Mouse (Mus musculus): ENCODE results near the gene Rhbdl1. TPM values are rescaled to one million over a fixed set of nuclear protein-coding genes. Genes with fewer than 3 reads are reported as not detected.

Rhbdl1 gene
- polyA plus RNA-seq, 1 experiment = 0.67 TPM

- Histone ChIP-seq H3K4me2 (ENCODE audit: low read depth) (peak overlapping the region; percentile 90), H3K4me3 (peak overlapping the region; percentile 65), H3ac (ENCODE audit: control insufficient read depth, insufficient read length) (peak overlapping the region; percentile 19), H3K36me3 (ENCODE audit: control insufficient read depth, insufficient read depth) (no peaks in the 10 kb centered on the region), H3K27me3 (ENCODE audit: control insufficient read depth, insufficient read depth, insufficient read length) (no peaks in the 10 kb centered on the region), H3K79me2 (ENCODE audit: control insufficient read depth, insufficient read depth) (no peaks in the 10 kb centered on the region)
- TF ChIP-seq POLR2AphosphoS2 (IDR thresholded peaks at IDR 0.05; ENCODE audit: insufficient read length, low read depth) (peak; percentile 91), REST (IDR thresholded peaks at IDR 0.05; ENCODE audit: insufficient read depth, insufficient read length) (no peak), POLR2A (IDR thresholded peaks at IDR 0.05; ENCODE audit: insufficient read length, low read depth) (peak; percentile 85), MYOG (IDR thresholded peaks at IDR 0.05; ENCODE audit: control insufficient read depth in 1 of 3, insufficient read depth in 1 of 3, insufficient read length in 2 of 3, low read depth in 2 of 3) (peak in 1 of 3 experiments; percentile 16), MYOD1 (IDR thresholded peaks at IDR 0.05; ENCODE audit: control insufficient read depth in 1 of 3, insufficient read length in 2 of 3, low read depth in 2 of 3) (no peak), TCF3 (IDR thresholded peaks at IDR 0.05; ENCODE audit: insufficient read length, low read depth) (no peak), CEBPB (IDR thresholded peaks at IDR 0.05; ENCODE audit: insufficient read depth, poor library complexity, severe bottlenecking) (no peak), MAX (IDR thresholded peaks at IDR 0.05; ENCODE audit: low read depth) (no peak)
Observed at GRCm38 (mm10) chr17:25791843-25792527, 45.1 kb downstream of the Rhbdl1 start.

- no peak for TF ChIP-seq USF1 (IDR thresholded peaks at IDR 0.05; ENCODE audit: low read depth)
- peak; percentile 12 for TF ChIP-seq POLR2AphosphoS2 (IDR thresholded peaks at IDR 0.05; ENCODE audit: insufficient read length, low read depth)
- Histone ChIP-seq H3K4me2 (ENCODE audit: low read depth) (peak overlapping the region; percentile 90), H3K27me3 (ENCODE audit: control insufficient read depth, insufficient read depth, insufficient read length) (no peaks in the 10 kb centered on the region), H3K36me3 (ENCODE audit: control insufficient read depth, insufficient read depth) (no peaks in the 10 kb centered on the region), H3K4me3 (peak overlapping the region; percentile 65), H3K79me2 (ENCODE audit: control insufficient read depth, insufficient read depth) (no peaks in the 10 kb centered on the region), H3ac (ENCODE audit: control insufficient read depth, insufficient read length) (peak overlapping the region; percentile 19)
Observed at GRCm38 (mm10) chr17:25791320-25791842, 45.7 kb downstream of the Rhbdl1 start.

DNA sequence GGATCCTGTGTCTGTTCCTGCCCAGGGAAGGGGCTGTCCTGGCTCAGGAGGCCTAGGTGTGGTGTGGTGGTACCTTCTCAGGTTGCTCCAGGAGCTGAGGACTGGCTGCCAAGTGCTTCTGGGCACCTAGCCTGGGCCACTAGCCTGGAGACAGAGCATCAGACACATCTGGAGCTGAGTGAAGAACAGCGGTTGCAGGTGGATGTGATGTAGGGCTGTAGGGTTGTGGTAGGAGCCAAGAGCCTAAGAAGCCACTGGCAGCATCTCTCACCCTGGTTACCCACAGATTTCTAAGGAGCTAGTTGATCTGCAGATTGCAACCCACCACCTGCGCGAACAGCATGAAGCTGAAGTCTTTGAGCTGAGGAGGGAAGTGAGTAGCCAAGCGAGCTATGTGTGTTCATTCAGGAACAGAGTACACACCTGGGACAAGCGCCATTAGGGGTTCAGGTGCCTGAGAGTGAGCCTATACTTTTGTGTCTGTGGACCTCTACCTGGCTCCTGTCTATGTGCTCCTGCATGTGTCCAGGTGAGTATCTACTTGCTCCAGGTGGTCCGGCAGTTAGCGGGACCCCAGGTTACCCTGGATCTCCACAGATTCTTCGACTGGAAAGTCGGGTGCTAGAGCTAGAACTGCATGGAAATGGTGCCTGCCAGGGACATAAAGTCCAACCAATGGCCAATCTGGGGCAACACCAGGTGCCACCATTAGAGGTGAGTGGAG lies 50.2 kb downstream of the Rhbdl1 start:
- H3K36me3 ChIP-seq (ENCODE audit: control insufficient read depth, insufficient read depth) = peaks cover 1% of the 10 kb centered on the region
- no peaks in the 10 kb centered on the region for H3K79me2 ChIP-seq (ENCODE audit: control insufficient read depth, insufficient read depth)
- peak; percentile 58 for TF ChIP-seq POLR2AphosphoS2 (IDR thresholded peaks at IDR 0.05; ENCODE audit: insufficient read length, low read depth)
- TF ChIP-seq REST (IDR thresholded peaks at IDR 0.05; ENCODE audit: insufficient read depth, insufficient read length) = no peak
- no peak overlapping the region for H3K4me2 ChIP-seq (ENCODE audit: low read depth)
- no peak overlapping the region for H3K4me3 ChIP-seq
- no peak overlapping the region for H3ac ChIP-seq (ENCODE audit: control insufficient read depth, insufficient read length)
- H3K27me3 ChIP-seq (ENCODE audit: control insufficient read depth, insufficient read depth, insufficient read length) = no peaks in the 10 kb centered on the region

GRCm38 (mm10) chr17:25786280-25786679 lies 50.8 kb downstream of the Rhbdl1 start, which contains the start of gene Ccdc78:
Gene Ccdc78, plus strand, starts transcription at chr17:25786580.
- peaks cover 4% of the 10 kb centered on the region for H3K36me3 ChIP-seq (ENCODE audit: control insufficient read depth, insufficient read depth)
- H3ac ChIP-seq (ENCODE audit: control insufficient read depth, insufficient read length) = peak within 1 kb of the TSS; percentile 0
- TF ChIP-seq MYOD1 (IDR thresholded peaks at IDR 0.05; ENCODE audit: control insufficient read depth in 1 of 3, insufficient read length in 2 of 3, low read depth in 2 of 3) (no peak), REST (IDR thresholded peaks at IDR 0.05; ENCODE audit: insufficient read depth, insufficient read length) (no peak), MAX (IDR thresholded peaks at IDR 0.05; ENCODE audit: low read depth) (no peak), TCF12 (IDR thresholded peaks at IDR 0.05; ENCODE audit: insufficient read depth, poor library complexity, severe bottlenecking) (no peak)
- H3K27me3 ChIP-seq (ENCODE audit: control insufficient read depth, insufficient read depth, insufficient read length) = no peaks in the 10 kb centered on the region
- peak within 1 kb of the TSS; percentile 52 for H3K4me3 ChIP-seq
- peak within 1 kb of the TSS; percentile 97 for H3K4me2 ChIP-seq (ENCODE audit: low read depth)
- H3K79me2 ChIP-seq (ENCODE audit: control insufficient read depth, insufficient read depth) = no peaks in the 10 kb centered on the region

- Histone ChIP-seq H3K27me3 (ENCODE audit: control insufficient read depth, insufficient read depth, insufficient read length) (no peaks in the 10 kb centered on the region), H3ac (ENCODE audit: control insufficient read depth, insufficient read length) (peak within 1 kb of the TSS; percentile 0), H3K4me3 (peak within 1 kb of the TSS; percentile 52), H3K79me2 (ENCODE audit: control insufficient read depth, insufficient read depth) (no peaks in the 10 kb centered on the region), H3K36me3 (ENCODE audit: control insufficient read depth, insufficient read depth) (peaks cover 4% of the 10 kb centered on the region), H3K4me2 (ENCODE audit: low read depth) (peak within 1 kb of the TSS; percentile 97)
- TF ChIP-seq POLR2A (IDR thresholded peaks at IDR 0.05; ENCODE audit: insufficient read length, low read depth) (peak; percentile 85), USF1 (IDR thresholded peaks at IDR 0.05; ENCODE audit: low read depth) (no peak), POLR2AphosphoS2 (IDR thresholded peaks at IDR 0.05; ENCODE audit: insufficient read length, low read depth) (peak; percentile 96), CEBPB (IDR thresholded peaks at IDR 0.05; ENCODE audit: insufficient read depth, poor library complexity, severe bottlenecking) (no peak)
Observed at GRCm38 (mm10) chr17:25785281-25785745, 51.8 kb downstream of the Rhbdl1 start, which contains the start of gene Haghl. Gene Haghl, minus strand, starts transcription at chr17:25785673.

Other genes with a start within 250 kb of the Rhbdl1 start
- gene Gng13, start 120.1 kb downstream of the Rhbdl1 start, polyA plus RNA-seq (2012; fragmentation: generic; extraction: Trizol) = 0.24 TPM
- 7.2 TPM for gene Chtf18, start 109.9 kb downstream of the Rhbdl1 start, polyA plus RNA-seq (2012; fragmentation: generic; extraction: Trizol)
- 13.0 TPM for gene Rpusd1, start 109.6 kb downstream of the Rhbdl1 start, polyA plus RNA-seq (2012; fragmentation: generic; extraction: Trizol)
- gene Mslnl, start 101.3 kb downstream of the Rhbdl1 start, polyA plus RNA-seq (2012; fragmentation: generic; extraction: Trizol) = not detected
- 91.8 TPM for gene Msln, start 82.9 kb downstream of the Rhbdl1 start, polyA plus RNA-seq (2012; fragmentation: generic; extraction: Trizol)
- gene Narfl, start 63.5 kb downstream of the Rhbdl1 start, polyA plus RNA-seq (2012; fragmentation: generic; extraction: Trizol) = 31.4 TPM
- gene Haghl, start 51.6 kb downstream of the Rhbdl1 start, polyA plus RNA-seq (2012; fragmentation: generic; extraction: Trizol) = 29.8 TPM
- gene Ccdc78, start 50.7 kb downstream of the Rhbdl1 start, polyA plus RNA-seq (2012; fragmentation: generic; extraction: Trizol) = 0.08 TPM
- 61.0 TPM for gene Fam173a, start 44.4 kb downstream of the Rhbdl1 start, polyA plus RNA-seq (2012; fragmentation: generic; extraction: Trizol)
- gene AC134908.4, start 41.6 kb downstream of the Rhbdl1 start, polyA plus RNA-seq (2012; fragmentation: generic; extraction: Trizol) = not detected
- 44.4 TPM for gene Metrn, start 40.2 kb downstream of the Rhbdl1 start, polyA plus RNA-seq (2012; fragmentation: generic; extraction: Trizol)
- gene Fbxl16, start 28.2 kb downstream of the Rhbdl1 start, polyA plus RNA-seq (2012; fragmentation: generic; extraction: Trizol) = 6.0 TPM
- 18.0 TPM for gene Wdr24, start 13.7 kb downstream of the Rhbdl1 start, polyA plus RNA-seq (2012; fragmentation: generic; extraction: Trizol)
- gene Jmjd8, start 8.4 kb downstream of the Rhbdl1 start, polyA plus RNA-seq (2012; fragmentation: generic; extraction: Trizol) = 15.5 TPM
- 196 TPM for gene Stub1, start 3.9 kb downstream of the Rhbdl1 start, polyA plus RNA-seq (2012; fragmentation: generic; extraction: Trizol)
- gene Gm20683, start 4.5 kb upstream of the Rhbdl1 start, polyA plus RNA-seq (2012; fragmentation: generic; extraction: Trizol) = 0.67 TPM
- gene Rhot2, start 7.6 kb upstream of the Rhbdl1 start, polyA plus RNA-seq (2012; fragmentation: generic; extraction: Trizol) = 48.3 TPM
- gene Wdr90, start 24.2 kb upstream of the Rhbdl1 start, polyA plus RNA-seq (2012; fragmentation: generic; extraction: Trizol) = 7.4 TPM
- gene Mcrip2, start 31.5 kb upstream of the Rhbdl1 start, polyA plus RNA-seq (2012; fragmentation: generic; extraction: Trizol) = 36.7 TPM
- gene Mettl26, start 37.8 kb upstream of the Rhbdl1 start, polyA plus RNA-seq (2012; fragmentation: generic; extraction: Trizol) = 23.6 TPM
- 0.25 TPM for gene Wfikkn1, start 43.6 kb upstream of the Rhbdl1 start, polyA plus RNA-seq (2012; fragmentation: generic; extraction: Trizol)
- gene Rab40c, start 82.4 kb upstream of the Rhbdl1 start, polyA plus RNA-seq (2012; fragmentation: generic; extraction: Trizol) = 18.3 TPM
- gene Pigq, start 107.6 kb upstream of the Rhbdl1 start, polyA plus RNA-seq (2012; fragmentation: generic; extraction: Trizol) = 46.3 TPM
- gene Nhlrc4, start 107.7 kb upstream of the Rhbdl1 start, polyA plus RNA-seq (2012; fragmentation: generic; extraction: Trizol) = 0.17 TPM
- 0.02 TPM for gene A930017K11Rik, start 115.3 kb upstream of the Rhbdl1 start, polyA plus RNA-seq (2012; fragmentation: generic; extraction: Trizol)
- gene Capn15, start 148.5 kb upstream of the Rhbdl1 start, polyA plus RNA-seq (2012; fragmentation: generic; extraction: Trizol) = 7.2 TPM
- 19.7 TPM for gene Rab11fip3, start 232.3 kb upstream of the Rhbdl1 start, polyA plus RNA-seq (2012; fragmentation: generic; extraction: Trizol)